Mouse (Mus musculus) embryonic facial prominence, embryonic 10.5 days (tissue): ENCODE measurements at regions not wholly inside any gene's neighbourhood (a gene's known extent, or its start where the extent isn't known, plus 50 kb on each side); places are given as distances from the start of the nearest gene placed in this dataset.
A peak's percentile ranks its signal among the peaks of the same experiment; 100 is the strongest.

Experiments used
- DNase-seq: peaks from one replicate; pipeline ENCODE4 v3.0.0-alpha.2; 2017; ENCODE audit warnings: low spot score
- H3K27ac ChIP-seq: fragments of 300-500 bp; sonication (generic); replicated peaks from 2 replicates; pipeline ENCODE4 v1.5.1; 2016; ENCODE audit warnings: mild to moderate bottlenecking
- H3K27me3 ChIP-seq: fragments of 300-500 bp; sonication (generic); replicated peaks from 2 replicates; pipeline ENCODE4 v1.6.1; 2016; ENCODE audit warnings: low read depth, mild to moderate bottlenecking; ENCODE audit not compliant: poor library complexity, severe bottlenecking
- H3K36me3 ChIP-seq: fragments of 300-500 bp; sonication (generic); replicated peaks from 2 replicates; pipeline ENCODE4 v1.6.1; 2016; ENCODE audit warnings: mild to moderate bottlenecking, moderate library complexity
- H3K4me1 ChIP-seq: fragments of 300-500 bp; sonication (generic); 2 replicates; pipeline ENCODE4 v1.6.1; 2016
- H3K4me3 ChIP-seq: fragments of 300-500 bp; sonication (generic); 2 replicates; pipeline ENCODE4 v1.5.1; 2016; ENCODE audit warnings: mild to moderate bottlenecking, moderate library complexity
- H3K9me3 ChIP-seq: fragments of 300-500 bp; sonication (generic); 2 replicates; pipeline ENCODE4 v1.6.1; 2016; ENCODE audit warnings: mild to moderate bottlenecking
- WGBS: fragments of 180-500 bp; shearing (Covaris S2); methylation state at CpG from one replicate; pipeline ENCODE4 v1.1.7; 2016; 5-methylcytosine and 5-hydroxymethylcytosine counted together

DNA sequence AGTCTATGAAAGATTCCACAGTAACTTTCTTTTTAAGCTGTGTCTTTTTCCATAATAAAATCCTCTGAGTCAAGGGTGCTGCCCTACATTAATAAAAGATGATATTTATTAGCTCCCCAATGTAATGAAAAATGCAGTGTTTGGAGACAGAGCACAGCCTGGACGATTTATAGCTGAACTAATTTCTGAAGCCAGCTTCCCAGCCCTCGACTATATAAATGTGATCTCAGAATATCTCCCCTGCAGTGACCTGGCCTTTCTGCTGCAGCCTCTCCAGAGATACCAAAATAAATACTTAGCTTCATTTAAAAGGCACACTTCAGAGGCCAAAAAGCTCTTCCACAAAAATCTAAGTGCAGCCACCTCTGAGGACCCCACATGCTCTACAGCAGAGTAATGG, 534.7 kb downstream of the Zfp619 start:
- Histone ChIP-seq H3K27me3 (no peaks in the 10 kb centered on the region), H3K9me3 (no peaks in the 10 kb centered on the region), H3K36me3 (no peaks in the 10 kb centered on the region), H3K27ac (no peak overlapping the region), H3K4me3 (no peak overlapping the region), H3K4me1 (no peaks in the 10 kb centered on the region)
- WGBS, result 75% methylated on average over 2 of the region's 2 CpGs
- DNase-seq, result no peak

DNA sequence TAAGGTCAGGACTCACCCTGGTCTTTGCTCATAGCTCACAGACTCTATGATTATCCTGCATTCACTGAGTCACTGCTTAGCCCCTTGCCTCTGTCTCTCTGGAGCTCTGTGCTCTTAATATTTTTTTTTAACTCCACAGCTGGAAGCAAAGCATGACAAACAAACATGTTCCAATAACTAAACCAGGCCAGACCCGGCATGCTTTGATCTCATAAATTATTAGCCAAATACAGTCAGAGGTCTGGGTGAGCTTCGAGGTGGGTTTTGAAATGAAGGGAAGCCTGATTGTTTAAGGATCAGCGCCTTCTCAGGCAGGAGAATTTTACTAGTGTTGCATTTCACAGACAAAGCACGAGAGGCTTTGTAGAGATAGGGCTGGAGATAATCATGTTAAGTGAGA, 541.3 kb downstream of the Zfp619 start:
- Histone ChIP-seq H3K36me3 (no peaks in the 10 kb centered on the region), H3K9me3 (no peaks in the 10 kb centered on the region), H3K27ac (no peak overlapping the region), H3K4me1 (no peaks in the 10 kb centered on the region), H3K27me3 (no peaks in the 10 kb centered on the region), H3K4me3 (no peak overlapping the region)
- DNase-seq, result no peak
- WGBS, result 74% methylated on average over 4 of the region's 4 CpGs

DNA sequence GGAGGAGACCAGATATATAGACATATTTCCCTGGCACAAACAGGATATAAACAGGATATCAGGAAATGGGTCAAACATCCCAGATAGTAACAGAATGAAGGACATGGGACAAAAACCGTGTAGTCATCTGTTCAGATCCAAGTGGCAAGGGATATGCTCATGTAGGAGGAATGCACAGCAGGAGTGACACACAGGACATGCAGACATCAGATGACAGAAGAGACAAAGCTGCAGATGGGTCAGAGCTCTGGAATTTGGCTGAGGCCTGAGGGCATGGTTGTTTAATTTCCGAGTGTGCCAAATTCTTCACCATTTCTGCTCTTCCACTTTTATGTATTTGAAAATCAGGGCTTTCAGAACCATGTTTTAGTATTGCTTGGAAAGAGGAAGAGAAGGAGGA, 547.1 kb downstream of the Zfp619 start:
- H3K4me3 ChIP-seq, result no peak overlapping the region
- WGBS, result 35% methylated on average over 2 of the region's 2 CpGs
- H3K27ac ChIP-seq, result no peak overlapping the region
- H3K36me3 ChIP-seq, result no peaks in the 10 kb centered on the region
- DNase-seq, result no peak
- H3K27me3 ChIP-seq, result no peaks in the 10 kb centered on the region
- H3K9me3 ChIP-seq, result no peaks in the 10 kb centered on the region
- H3K4me1 ChIP-seq, result no peaks in the 10 kb centered on the region

DNA sequence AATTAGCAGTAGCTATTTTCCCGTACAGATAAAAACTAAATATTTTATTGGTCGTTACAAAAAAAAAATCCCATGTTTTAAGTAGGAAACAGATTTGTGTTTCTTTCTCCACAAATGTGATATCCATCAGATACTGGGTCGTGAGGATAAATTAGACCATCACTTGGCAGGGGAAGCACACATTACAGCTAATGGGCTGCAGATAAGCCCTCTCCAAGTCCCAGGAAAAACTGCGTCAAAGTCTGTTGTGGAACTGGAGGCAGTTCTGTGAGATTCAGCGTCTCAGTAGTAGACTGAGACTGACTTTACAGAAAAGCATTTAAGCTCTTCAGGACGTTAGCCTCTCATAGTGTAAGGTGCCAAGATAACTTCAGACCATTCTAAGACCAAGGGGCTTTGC, 548.0 kb downstream of the Zfp619 start:
- 79% methylated on average over 6 of the region's 6 CpGs for WGBS
- Histone ChIP-seq H3K27me3 (no peaks in the 10 kb centered on the region), H3K36me3 (no peaks in the 10 kb centered on the region), H3K27ac (no peak overlapping the region), H3K4me3 (no peak overlapping the region), H3K4me1 (no peaks in the 10 kb centered on the region), H3K9me3 (no peaks in the 10 kb centered on the region)
- DNase-seq, result no peak

DNA sequence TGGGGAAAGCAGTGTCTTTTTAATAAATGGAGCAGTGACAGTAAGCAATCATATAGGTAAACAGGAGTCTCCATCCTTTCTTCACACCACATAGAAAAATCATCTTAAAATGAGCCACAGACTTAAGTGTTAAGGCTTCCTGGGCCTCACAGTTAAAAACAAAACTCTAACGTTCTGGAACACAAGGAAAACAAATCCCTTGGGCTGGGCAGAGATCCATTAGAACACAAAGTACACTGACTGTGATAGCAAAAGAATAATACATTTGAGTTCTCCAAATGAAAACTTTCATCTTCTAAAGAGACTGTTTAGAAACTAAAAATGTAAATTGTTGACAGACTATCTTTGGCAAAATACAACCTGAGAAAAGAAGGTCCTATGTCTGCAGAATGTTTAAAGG, 549.8 kb downstream of the Zfp619 start:
- Histone ChIP-seq H3K9me3 (no peaks in the 10 kb centered on the region), H3K4me3 (no peak overlapping the region), H3K4me1 (no peaks in the 10 kb centered on the region), H3K36me3 (no peaks in the 10 kb centered on the region), H3K27me3 (no peaks in the 10 kb centered on the region), H3K27ac (no peak overlapping the region)
- no peak for DNase-seq
- 70% methylated on average over 1 of the region's 1 CpGs for WGBS

DNA sequence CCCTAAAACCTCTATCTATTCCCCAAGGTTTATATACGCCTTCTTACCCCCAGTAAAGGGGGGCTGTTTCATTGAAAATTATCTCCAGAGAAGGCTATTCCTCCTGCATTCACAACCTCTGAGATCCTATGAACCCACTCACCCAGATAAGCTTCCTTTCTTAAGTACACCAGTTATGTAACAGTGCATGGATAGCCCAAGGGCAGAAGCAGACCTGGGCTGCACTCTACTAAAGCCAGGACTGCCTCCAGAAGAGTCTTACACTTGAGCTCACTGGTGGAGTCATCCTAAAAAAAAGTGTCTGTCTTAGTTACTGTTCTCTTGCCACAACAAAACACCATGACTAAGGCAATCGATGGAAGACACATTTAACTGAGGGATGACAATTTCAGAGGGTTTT, 553.7 kb downstream of the Zfp619 start:
- Histone ChIP-seq H3K27me3 (no peaks in the 10 kb centered on the region), H3K27ac (no peak overlapping the region), H3K36me3 (no peaks in the 10 kb centered on the region), H3K4me3 (no peak overlapping the region), H3K4me1 (0 out of 2 replicates have a peak, but pooled peaks cover 4% of the 10 kb centered on the region), H3K9me3 (no peaks in the 10 kb centered on the region)
- WGBS, result 84% methylated on average over 2 of the region's 2 CpGs
- no peak for DNase-seq

DNA sequence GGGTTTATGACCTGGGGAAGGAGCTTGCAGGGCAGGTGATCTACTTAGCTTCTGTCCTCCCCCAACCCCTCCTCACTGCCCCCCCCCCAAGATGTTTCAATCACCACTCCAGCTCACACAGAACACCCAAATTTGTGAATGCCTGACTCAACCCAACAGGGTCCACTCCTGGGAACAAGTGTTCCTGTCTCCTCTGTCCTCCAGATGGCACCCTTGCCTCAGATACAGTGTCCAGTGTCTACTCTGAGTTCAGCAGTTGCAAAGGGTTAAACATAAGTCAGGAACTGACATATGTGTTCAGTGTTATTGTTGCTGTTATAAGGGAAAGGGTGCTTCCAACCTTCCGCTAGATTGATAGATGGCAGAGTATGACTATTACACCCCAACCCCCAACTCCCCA, 554.9 kb downstream of the Zfp619 start:
- Histone ChIP-seq H3K27me3 (no peaks in the 10 kb centered on the region), H3K9me3 (no peaks in the 10 kb centered on the region), H3K36me3 (no peaks in the 10 kb centered on the region), H3K4me1 (0 out of 2 replicates have a peak, but pooled peaks cover 4% of the 10 kb centered on the region), H3K4me3 (no peak overlapping the region), H3K27ac (no peak overlapping the region)
- DNase-seq, result no peak
- 82% methylated on average over 1 of the region's 1 CpGs for WGBS

DNA sequence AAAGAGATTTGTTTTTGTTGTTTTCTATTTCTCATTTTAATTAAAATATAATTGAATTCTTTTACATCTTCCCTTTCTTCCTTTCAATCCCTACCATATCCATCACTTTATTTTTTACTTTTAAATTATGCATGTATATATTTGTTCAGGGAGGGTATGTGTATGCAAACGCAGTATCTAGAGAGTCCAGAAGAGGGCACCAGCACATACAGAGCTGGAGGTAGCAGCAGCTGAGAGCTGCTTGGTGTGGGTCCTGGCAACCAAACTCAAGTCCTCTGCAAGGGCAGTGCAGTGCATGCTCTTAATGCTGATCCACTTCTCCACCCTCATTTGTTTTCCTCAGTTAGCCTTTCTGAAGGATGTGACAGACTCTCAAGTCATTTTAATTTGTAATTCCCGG, 568.7 kb downstream of the Zfp619 start:
- DNase-seq, result peak; percentile 14
- Histone ChIP-seq H3K36me3 (no peaks in the 10 kb centered on the region), H3K27ac (no peak overlapping the region), H3K9me3 (no peaks in the 10 kb centered on the region), H3K4me3 (no peak overlapping the region), H3K27me3 (no peaks in the 10 kb centered on the region), H3K4me1 (no peaks in the 10 kb centered on the region)
- WGBS, result 55% methylated on average over 2 of the region's 2 CpGs

DNA sequence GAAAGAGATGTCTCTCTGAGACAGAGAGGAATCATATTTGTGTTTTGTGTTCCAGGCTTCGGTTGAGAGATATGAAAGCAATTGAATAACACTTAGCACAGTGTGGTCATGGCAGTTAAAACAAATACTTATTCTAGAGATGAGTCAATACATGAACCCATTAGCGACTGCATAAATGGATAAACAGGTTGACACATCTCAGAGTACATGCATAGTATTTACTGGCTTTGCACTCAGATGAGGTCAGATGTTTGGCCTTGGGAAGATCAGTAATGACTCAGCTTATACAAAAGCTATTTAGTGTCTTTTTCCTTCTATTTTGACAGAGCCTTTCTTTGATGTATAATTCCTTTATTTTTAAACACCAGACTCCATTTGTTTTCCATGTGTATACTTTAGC, 579.5 kb downstream of the Zfp619 start:
- Histone ChIP-seq H3K27ac (no peak overlapping the region), H3K27me3 (no peaks in the 10 kb centered on the region), H3K4me3 (no peak overlapping the region), H3K36me3 (no peaks in the 10 kb centered on the region), H3K4me1 (no peaks in the 10 kb centered on the region), H3K9me3 (no peaks in the 10 kb centered on the region)
- DNase-seq, result no peak
- WGBS, result 86% methylated on average over 2 of the region's 2 CpGs

DNA sequence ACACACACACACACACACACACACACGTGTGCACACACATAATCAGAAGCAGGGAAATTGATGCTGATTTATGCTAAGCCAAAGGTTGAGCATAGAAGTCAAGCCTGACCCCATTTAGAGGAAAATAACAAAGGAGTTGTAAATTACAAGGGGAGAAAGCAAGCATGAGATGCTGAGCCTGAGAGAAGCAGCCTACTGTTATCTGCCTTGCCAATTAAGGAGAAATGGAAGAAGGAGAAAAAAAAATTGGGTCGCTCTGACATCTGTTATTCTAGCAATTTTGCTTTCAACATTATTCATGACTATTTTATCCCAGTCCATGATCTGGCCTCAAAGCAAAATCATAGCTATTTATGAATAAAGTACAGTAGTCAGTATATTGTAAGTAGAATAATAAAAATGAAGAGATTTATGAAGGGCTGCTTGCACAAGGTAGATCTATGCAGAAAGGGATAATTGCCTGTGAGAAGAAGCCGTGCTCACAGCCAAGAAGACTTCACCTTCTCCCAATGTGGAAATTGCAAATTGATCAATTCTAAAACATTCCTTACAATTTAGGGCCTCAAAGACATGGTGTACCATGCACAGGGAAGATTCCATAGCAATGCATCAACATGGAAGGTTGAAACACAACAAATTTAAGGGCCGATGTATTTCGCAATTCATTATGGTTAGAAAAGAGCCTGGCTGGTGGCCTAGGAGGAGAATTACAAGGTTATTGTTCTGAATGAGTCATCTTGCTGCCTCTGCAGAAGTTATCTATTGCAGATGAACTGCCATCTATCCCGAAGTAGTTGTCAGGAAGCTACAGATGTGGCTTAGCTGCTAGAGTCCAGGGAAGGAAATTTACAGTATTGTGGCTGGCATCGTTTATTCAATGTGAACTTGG, 585.7 kb downstream of the Zfp619 start:
- Histone ChIP-seq H3K27me3 (no peaks in the 10 kb centered on the region), H3K4me3 (no peak overlapping the region), H3K36me3 (no peaks in the 10 kb centered on the region), H3K27ac (no peak overlapping the region), H3K4me1 (no peaks in the 10 kb centered on the region), H3K9me3 (no peaks in the 10 kb centered on the region)
- WGBS, result 88% methylated on average over 7 of the region's 7 CpGs
- DNase-seq, result no peak

DNA sequence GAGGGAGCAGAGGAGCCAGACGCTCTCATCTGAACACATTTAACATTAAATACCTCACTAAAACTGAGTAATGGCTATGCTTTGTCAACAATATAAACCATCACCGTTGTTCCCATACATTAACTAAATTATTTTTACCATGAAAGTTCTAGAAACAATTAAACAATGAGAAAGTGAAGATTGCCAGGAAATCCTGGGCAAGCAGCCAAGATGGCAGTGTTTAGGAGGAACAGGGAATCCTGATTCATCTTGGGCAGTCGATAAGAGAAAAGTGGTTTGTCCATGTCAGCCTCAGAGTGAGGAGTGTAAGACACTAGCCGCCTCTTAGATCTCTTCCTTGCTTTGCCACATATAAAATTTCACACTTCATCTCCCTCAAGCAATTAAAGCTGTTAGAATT, 625.3 kb downstream of the Zfp619 start:
- DNase-seq, result no peak
- Histone ChIP-seq H3K9me3 (no peaks in the 10 kb centered on the region), H3K27ac (no peak overlapping the region), H3K4me1 (no peaks in the 10 kb centered on the region), H3K27me3 (no peaks in the 10 kb centered on the region), H3K4me3 (no peak overlapping the region), H3K36me3 (no peaks in the 10 kb centered on the region)
- WGBS, result 87% methylated on average over 4 of the region's 4 CpGs

DNA sequence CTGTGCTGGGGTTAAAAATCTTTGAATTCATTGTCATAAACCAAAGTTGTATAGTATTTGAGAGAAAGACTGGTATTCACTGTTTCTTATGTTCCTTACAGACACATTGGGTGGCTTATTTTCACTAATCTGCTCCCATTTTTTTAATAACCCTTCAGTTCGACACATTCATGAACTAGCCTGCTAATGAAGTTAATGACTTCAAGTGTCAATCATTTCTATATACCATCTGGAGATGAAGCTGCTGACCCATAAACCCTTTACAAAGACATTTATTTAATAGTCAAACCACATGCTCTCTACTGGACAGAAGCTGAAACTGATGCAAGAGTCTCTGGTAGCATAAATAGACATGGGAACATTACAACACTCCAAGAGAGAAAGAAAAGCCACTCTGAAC, 626.9 kb downstream of the Zfp619 start:
- DNase-seq, result no peak
- H3K9me3 ChIP-seq, result no peaks in the 10 kb centered on the region
- no peaks in the 10 kb centered on the region for H3K36me3 ChIP-seq
- no peak overlapping the region for H3K27ac ChIP-seq
- H3K27me3 ChIP-seq, result no peaks in the 10 kb centered on the region
- no peaks in the 10 kb centered on the region for H3K4me1 ChIP-seq
- no peak overlapping the region for H3K4me3 ChIP-seq
- 81% methylated on average over 1 of the region's 1 CpGs for WGBS

DNA sequence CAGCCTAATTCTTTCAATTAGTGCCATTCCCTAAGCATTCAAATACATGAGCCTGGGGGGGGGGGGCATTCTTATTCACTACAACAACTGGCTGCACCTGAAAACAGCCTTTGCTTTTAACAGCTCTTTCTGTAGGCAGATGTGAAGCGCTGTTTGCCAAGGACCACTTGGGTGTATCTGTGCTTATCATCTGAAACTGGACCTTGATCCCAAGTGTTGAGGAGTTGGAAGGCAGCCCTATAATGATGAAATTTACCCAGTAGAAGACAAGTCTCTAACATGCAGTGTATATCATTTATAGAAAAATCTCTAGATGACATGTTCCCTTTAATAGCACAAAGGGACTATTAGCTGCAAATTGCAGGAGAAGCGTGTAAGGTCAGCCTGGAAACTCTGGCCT, 660.0 kb downstream of the Zfp619 start:
- Histone ChIP-seq H3K9me3 (no peaks in the 10 kb centered on the region), H3K36me3 (no peaks in the 10 kb centered on the region), H3K4me3 (no peak overlapping the region), H3K4me1 (no peaks in the 10 kb centered on the region), H3K27me3 (no peaks in the 10 kb centered on the region), H3K27ac (no peak overlapping the region)
- DNase-seq, result no peak
- WGBS, result 88% methylated on average over 2 of the region's 2 CpGs
